Mouse (Mus musculus): Measurements from ENCODE around the gene Enox1. TPM values are rescaled to one million over a fixed set of nuclear protein-coding genes. Genes with fewer than 3 reads are reported as not detected.

The Enox1 gene
- polyA plus RNA-seq, 1 experiment from 2014 or later = 37.1 TPM

- Histone ChIP-seq H3K4me1 (no peaks in the 10 kb centered on the region), H3K4me2 (replicated peaks) (no peak overlapping the region), H3K9me3 (no peaks in the 10 kb centered on the region), H3K36me3 (no peaks in the 10 kb centered on the region), H3K9ac (no peak overlapping the region), H3K27ac (no peak overlapping the region), H3K4me3 (no peak overlapping the region), H3K27me3 (replicated peaks) (no peaks in the 10 kb centered on the region)
- ATAC-seq (ENCODE audit: low FRiP score, low read depth) = no peak
- 90% methylated on average over 4 of the region's 4 CpGs for WGBS
Measured at GRCm38 (mm10) chr14:77362662-77363061, 206.1 kb downstream of the Enox1 start.

- ATAC-seq (ENCODE audit: low FRiP score, low read depth) = no peak
- Histone ChIP-seq H3K36me3 (no peaks in the 10 kb centered on the region), H3K4me2 (replicated peaks) (no peak overlapping the region), H3K27me3 (replicated peaks) (no peaks in the 10 kb centered on the region), H3K9me3 (no peaks in the 10 kb centered on the region), H3K27ac (no peak overlapping the region), H3K4me1 (no peaks in the 10 kb centered on the region), H3K4me3 (no peak overlapping the region), H3K9ac (no peak overlapping the region)
- 82% methylated on average over 8 of the region's 8 CpGs for WGBS
Measured at GRCm38 (mm10) chr14:77368411-77368810, 211.8 kb downstream of the Enox1 start.

GRCm38 (mm10) chr14:77369070-77369469 is 212.5 kb downstream of the Enox1 start:
- Histone ChIP-seq H3K9ac (no peak overlapping the region), H3K9me3 (no peaks in the 10 kb centered on the region), H3K4me3 (no peak overlapping the region), H3K4me2 (replicated peaks) (no peak overlapping the region), H3K27ac (no peak overlapping the region), H3K4me1 (no peaks in the 10 kb centered on the region), H3K36me3 (no peaks in the 10 kb centered on the region), H3K27me3 (replicated peaks) (no peaks in the 10 kb centered on the region)
- ATAC-seq (ENCODE audit: low FRiP score, low read depth) = no peak
- WGBS = 80% methylated on average over 2 of the region's 2 CpGs

DNA sequence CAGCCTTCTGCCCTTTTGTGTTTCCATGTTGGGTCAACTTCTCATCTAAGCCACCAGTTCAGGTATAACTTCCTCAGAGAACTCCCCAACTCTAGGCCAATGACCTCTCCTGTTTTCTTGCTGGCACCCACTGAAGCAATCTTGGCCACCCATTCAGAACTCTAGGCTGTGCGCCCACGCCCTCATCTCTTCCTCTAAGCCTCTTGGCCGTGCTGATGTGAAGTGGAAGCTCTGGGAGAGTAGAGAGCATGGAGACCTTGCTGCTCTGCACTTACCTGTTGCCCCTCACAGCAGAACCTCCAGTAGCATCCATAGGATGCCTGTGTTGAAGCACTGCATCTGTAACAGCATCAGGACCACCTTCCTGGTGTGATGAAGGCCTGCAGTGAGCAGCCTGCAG is 214.0 kb downstream of the Enox1 start:
- Histone ChIP-seq H3K27ac (no peak overlapping the region), H3K4me2 (replicated peaks) (no peak overlapping the region), H3K27me3 (replicated peaks) (no peaks in the 10 kb centered on the region), H3K9me3 (no peaks in the 10 kb centered on the region), H3K36me3 (no peaks in the 10 kb centered on the region), H3K4me1 (no peaks in the 10 kb centered on the region; the same call in 1 of the 2 replicates), H3K9ac (no peak overlapping the region), H3K4me3 (no peak overlapping the region)
- no peak for ATAC-seq (ENCODE audit: low FRiP score, low read depth)
- 89% methylated on average over 3 of the region's 3 CpGs for WGBS

DNA sequence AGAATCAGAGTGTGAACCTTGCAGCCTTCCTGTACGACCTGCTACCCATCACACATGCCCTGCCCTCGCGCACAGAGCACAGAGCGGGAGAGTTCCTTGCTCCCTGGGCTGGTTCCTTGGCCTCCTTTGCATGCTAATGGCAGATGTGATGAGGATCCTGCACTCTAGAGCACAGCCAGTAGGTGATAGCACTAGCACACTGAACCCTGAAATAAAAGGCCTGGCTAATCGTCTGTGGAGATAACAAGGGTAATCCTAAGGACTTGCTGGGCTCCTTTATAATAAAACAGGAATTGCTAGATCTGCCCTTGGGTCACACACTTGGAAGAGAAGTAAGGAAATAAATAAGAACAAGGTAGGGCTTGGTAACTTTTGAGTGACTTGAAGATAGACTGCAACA is 215.4 kb downstream of the Enox1 start:
- no peak overlapping the region for H3K4me2 ChIP-seq (replicated peaks)
- no peak for ATAC-seq (ENCODE audit: low FRiP score, low read depth)
- no peak overlapping the region for H3K9ac ChIP-seq
- H3K9me3 ChIP-seq = no peaks in the 10 kb centered on the region
- H3K4me1 ChIP-seq = peaks cover 11% of the 10 kb centered on the region
- no peaks in the 10 kb centered on the region for H3K36me3 ChIP-seq
- H3K27me3 ChIP-seq (replicated peaks) = no peaks in the 10 kb centered on the region
- no peak overlapping the region for H3K27ac ChIP-seq
- WGBS = 76% methylated on average over 5 of the region's 5 CpGs
- no peak overlapping the region for H3K4me3 ChIP-seq

GRCm38 (mm10) chr14:77373119-77373518 is 216.6 kb downstream of the Enox1 start:
- H3K4me2 ChIP-seq (replicated peaks) = no peak overlapping the region
- no peaks in the 10 kb centered on the region for H3K36me3 ChIP-seq
- peaks cover 20% of the 10 kb centered on the region for H3K4me1 ChIP-seq
- 84% methylated on average over 3 of the region's 3 CpGs for WGBS
- H3K9ac ChIP-seq = no peak overlapping the region
- no peaks in the 10 kb centered on the region for H3K27me3 ChIP-seq (replicated peaks)
- ATAC-seq (ENCODE audit: low FRiP score, low read depth) = no peak
- no peak overlapping the region for H3K27ac ChIP-seq
- H3K9me3 ChIP-seq = no peaks in the 10 kb centered on the region
- no peak overlapping the region for H3K4me3 ChIP-seq

DNA sequence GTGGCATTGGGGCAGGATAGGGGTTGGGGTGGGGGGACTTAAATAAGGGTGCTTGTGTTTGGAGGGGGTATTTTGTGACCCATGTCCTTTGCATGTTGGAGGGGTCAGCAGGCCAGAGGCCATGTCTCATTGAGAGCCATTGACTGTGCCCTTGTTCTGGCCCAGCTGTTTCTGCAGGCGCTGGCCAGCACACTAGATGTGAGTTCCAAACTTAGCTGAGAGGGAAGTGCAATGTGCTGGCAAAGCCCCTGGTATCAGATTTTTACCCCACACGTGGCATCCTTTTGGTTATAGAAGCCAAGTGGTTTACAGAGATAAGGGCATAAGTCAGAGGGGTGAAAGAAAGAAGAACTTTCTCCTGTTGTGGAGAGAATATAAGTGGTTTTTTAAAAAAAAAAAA is 218.5 kb downstream of the Enox1 start:
- Histone ChIP-seq H3K4me1 (peaks cover 25% of the 10 kb centered on the region), H3K4me3 (no peak overlapping the region), H3K9ac (no peak overlapping the region), H3K27me3 (replicated peaks) (no peaks in the 10 kb centered on the region), H3K27ac (no peak overlapping the region), H3K4me2 (replicated peaks) (no peak overlapping the region), H3K9me3 (no peaks in the 10 kb centered on the region), H3K36me3 (no peaks in the 10 kb centered on the region)
- 69% methylated on average over 2 of the region's 2 CpGs for WGBS
- ATAC-seq (ENCODE audit: low FRiP score, low read depth) = no peak

- Histone ChIP-seq H3K4me2 (replicated peaks) (no peak overlapping the region), H3K4me1 (peaks cover 25% of the 10 kb centered on the region), H3K27ac (no peak overlapping the region), H3K4me3 (no peak overlapping the region), H3K9me3 (no peaks in the 10 kb centered on the region), H3K9ac (no peak overlapping the region), H3K36me3 (no peaks in the 10 kb centered on the region), H3K27me3 (replicated peaks) (no peaks in the 10 kb centered on the region)
- 57% methylated on average over 9 of the region's 9 CpGs for WGBS
- ATAC-seq (ENCODE audit: low FRiP score, low read depth) = no peak
Measured at GRCm38 (mm10) chr14:77375618-77376017, 219.1 kb downstream of the Enox1 start.

GRCm38 (mm10) chr14:77376731-77377130 is 220.2 kb downstream of the Enox1 start:
- H3K9me3 ChIP-seq = no peaks in the 10 kb centered on the region
- H3K9ac ChIP-seq = no peak overlapping the region
- H3K27ac ChIP-seq = no peak overlapping the region
- H3K4me3 ChIP-seq = no peak overlapping the region
- no peak for ATAC-seq (ENCODE audit: low FRiP score, low read depth)
- peaks cover 32% of the 10 kb centered on the region for H3K4me1 ChIP-seq
- H3K27me3 ChIP-seq (replicated peaks) = no peaks in the 10 kb centered on the region
- 84% methylated on average over 7 of the region's 7 CpGs for WGBS
- H3K36me3 ChIP-seq = no peaks in the 10 kb centered on the region
- H3K4me2 ChIP-seq (replicated peaks) = no peak overlapping the region

GRCm38 (mm10) chr14:77377439-77377838 is 220.9 kb downstream of the Enox1 start:
- 47% methylated on average over 3 of the region's 3 CpGs for WGBS

GRCm38 (mm10) chr14:77377873-77378272 is 221.3 kb downstream of the Enox1 start:
- WGBS = 17% methylated on average over 5 of the region's 5 CpGs
- ATAC-seq (ENCODE audit: low FRiP score, low read depth) = peak; percentile 83
- no peak overlapping the region for H3K9ac ChIP-seq

More at GRCm38 (mm10) chr14:77377439-77377838, 220.9 kb downstream of the Enox1 start:
- Histone ChIP-seq H3K9me3 (no peaks in the 10 kb centered on the region), H3K36me3 (no peaks in the 10 kb centered on the region), H3K27me3 (replicated peaks) (no peaks in the 10 kb centered on the region), H3K27ac (no peak overlapping the region), H3K4me2 (replicated peaks) (peak overlapping the region; percentile 23), H3K9ac (no peak overlapping the region), H3K4me1 (peaks cover 36% of the 10 kb centered on the region), H3K4me3 (no peak overlapping the region)
- ATAC-seq (ENCODE audit: low FRiP score, low read depth) = no peak

DNA sequence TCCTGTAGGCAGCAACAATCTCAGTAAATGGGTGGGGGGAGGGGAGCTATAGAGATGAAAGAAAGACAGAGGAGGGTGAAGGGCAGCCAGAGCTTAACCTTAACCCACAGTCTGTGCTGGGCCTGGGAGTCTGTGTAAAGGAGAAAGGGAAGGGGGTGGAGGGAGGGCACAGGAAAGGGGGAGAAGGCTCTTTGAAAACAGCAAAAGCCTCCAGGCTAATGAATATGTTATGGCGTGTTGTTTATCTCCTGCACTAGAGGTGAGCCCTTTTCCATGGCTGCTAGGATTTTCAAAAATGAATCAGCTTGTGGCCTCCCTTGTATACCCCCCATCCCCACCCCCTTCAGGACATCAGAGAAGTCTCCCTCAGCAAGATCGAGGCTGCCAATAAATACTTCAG is 225.0 kb downstream of the Enox1 start:
- Histone ChIP-seq H3K4me3 (no peak overlapping the region), H3K9me3 (no peaks in the 10 kb centered on the region), H3K4me1 (peaks cover 35% of the 10 kb centered on the region), H3K27ac (no peak overlapping the region), H3K4me2 (replicated peaks) (no peak overlapping the region), H3K27me3 (replicated peaks) (no peaks in the 10 kb centered on the region), H3K9ac (no peak overlapping the region), H3K36me3 (no peaks in the 10 kb centered on the region)
- ATAC-seq (ENCODE audit: low FRiP score, low read depth) = no peak
- 9% methylated on average over 2 of the region's 2 CpGs for WGBS

More at GRCm38 (mm10) chr14:77377873-77378272, 221.3 kb downstream of the Enox1 start:
- H3K4me2 ChIP-seq (replicated peaks) = peak overlapping the region; percentile 23
- no peaks in the 10 kb centered on the region for H3K27me3 ChIP-seq (replicated peaks)
- no peak overlapping the region for H3K27ac ChIP-seq
- H3K9me3 ChIP-seq = no peaks in the 10 kb centered on the region
- no peak overlapping the region for H3K4me3 ChIP-seq
- peaks cover 36% of the 10 kb centered on the region for H3K4me1 ChIP-seq
- H3K36me3 ChIP-seq = no peaks in the 10 kb centered on the region

DNA sequence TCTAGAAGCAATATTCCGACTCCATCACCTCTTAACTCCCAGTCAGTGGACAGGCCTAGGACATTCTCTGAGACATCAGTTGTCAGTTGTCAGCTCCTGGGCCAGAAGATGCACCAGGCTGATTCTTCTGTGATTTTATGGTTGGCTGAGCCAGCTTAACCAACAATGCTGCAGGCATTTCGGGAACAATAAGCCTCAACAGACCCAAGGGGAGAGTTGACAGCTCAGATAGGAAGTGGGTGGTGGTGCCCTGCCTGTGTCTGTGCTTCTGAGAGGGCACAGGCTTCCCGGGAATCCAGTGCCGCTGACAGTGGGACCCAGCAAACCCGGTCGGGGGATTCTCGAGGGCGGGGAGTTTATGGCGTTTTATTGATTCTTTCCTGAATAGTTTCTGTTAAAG is 229.1 kb downstream of the Enox1 start:
- no peak for ATAC-seq (ENCODE audit: low FRiP score, low read depth)
- H3K36me3 ChIP-seq = no peaks in the 10 kb centered on the region
- H3K4me3 ChIP-seq = no peak overlapping the region
- H3K27ac ChIP-seq = no peak overlapping the region
- no peak overlapping the region for H3K9ac ChIP-seq
- H3K9me3 ChIP-seq = no peaks in the 10 kb centered on the region
- peaks cover 16% of the 10 kb centered on the region for H3K4me1 ChIP-seq
- no peaks in the 10 kb centered on the region for H3K27me3 ChIP-seq (replicated peaks)
- WGBS = 14% methylated on average over 9 of the region's 9 CpGs
- H3K4me2 ChIP-seq (replicated peaks) = no peak overlapping the region

Data from neural tube, embryonic 12.5 days (tissue).